Mouse (Mus musculus) forebrain, embryonic 14.5 days (tissue): ENCODE results near the gene Gck. TPM values are rescaled to one million over a fixed set of nuclear protein-coding genes. Genes with fewer than 3 reads are reported as not detected.

Experiments used
- ATAC-seq: fragments of 200-750 bp; cut with Nextera tagmentation; 2 replicates; pipeline ENCODE4 v1.8.0; 2017; ENCODE audit warnings: mild to moderate bottlenecking, moderate library complexity
- DNase-seq: peaks from one replicate; pipeline ENCODE4 v3.0.0-alpha.2; 2015; ENCODE audit warnings: low spot score
- H3K27ac ChIP-seq: fragments of 300-500 bp; sonication (generic); 2 replicates; pipeline ENCODE4 v1.5.1; 2014; ENCODE audit warnings: low read depth, mild to moderate bottlenecking, control low read depth, low read length, moderate library complexity
- H3K27me3 ChIP-seq: fragments of 300-500 bp; sonication (generic); replicated peaks from 2 replicates; pipeline ENCODE4 v1.6.1; 2014; ENCODE audit warnings: low read length, control low read depth, mixed read lengths; ENCODE audit not compliant: control insufficient read depth, insufficient read depth
- H3K36me3 ChIP-seq: fragments of 300-500 bp; sonication (generic); 2 replicates; pipeline ENCODE4 v1.6.1; 2014; ENCODE audit warnings: low read length, control low read depth; ENCODE audit not compliant: control insufficient read depth, insufficient read depth
- H3K4me1 ChIP-seq: fragments of 300-500 bp; sonication (generic); 2 replicates; pipeline ENCODE4 v1.6.1; 2014; ENCODE audit warnings: antibody characterized with exemption, low read length, control low read depth; ENCODE audit not compliant: control insufficient read depth, insufficient read depth
- H3K4me2 ChIP-seq: fragments of 300-500 bp; sonication (generic); 2 replicates; pipeline ENCODE4 v1.6.1; 2014; ENCODE audit warnings: mild to moderate bottlenecking, control low read depth, low read length
- H3K4me3 ChIP-seq: fragments of 300-500 bp; sonication (generic); 2 replicates; pipeline ENCODE4 v1.5.1; 2014; ENCODE audit warnings: low read depth, low read length, control low read depth
- H3K9ac ChIP-seq: fragments of 300-500 bp; sonication (generic); 2 replicates; pipeline ENCODE4 v1.6.1; 2014; ENCODE audit warnings: mild to moderate bottlenecking, low read length, control low read depth, moderate library complexity
- H3K9me3 ChIP-seq: fragments of 300-500 bp; sonication (generic); replicated peaks from 2 replicates; pipeline ENCODE4 v1.6.1; 2016; ENCODE audit warnings: low read length, control low read depth, mixed read lengths; ENCODE audit not compliant: control insufficient read depth
- WGBS: fragments of 180-500 bp; shearing (Covaris S2); extraction: QIAGEN DNeasy Blood & Tissue Kit; methylation state at CpG from one replicate; pipeline ENCODE4 v1.1.7; 2014; 5-methylcytosine and 5-hydroxymethylcytosine counted together
- polyA plus RNA-seq: library from polyadenylated mRNA; unstranded; fragments of >200 nt; fragmentation: Nextera tagmentation; extraction: Ambion mirVana; gene quantifications from 2 replicates; pipeline ENCODE4 v1.2.1, GENCODE M21; 2014

The Gck gene
- polyA plus RNA-seq, 1 experiment from 2014 or later = 6.5 TPM

GRCm38 (mm10) chr11:5908642-5909041 is 41.2 kb downstream of the Gck start:
- Histone ChIP-seq H3K27ac (no peak overlapping the region), H3K4me3 (no peak overlapping the region), H3K9me3 (no peaks in the 10 kb centered on the region), H3K4me2 (no peak overlapping the region), H3K9ac (no peak overlapping the region), H3K27me3 (no peaks in the 10 kb centered on the region), H3K4me1 (no peaks in the 10 kb centered on the region), H3K36me3 (no peaks in the 10 kb centered on the region)
- DNase-seq (no peak), ATAC-seq (no peak)
- WGBS = 91% methylated on average over 4 of the region's 4 CpGs

- no peaks in the 10 kb centered on the region for H3K27me3 ChIP-seq
- WGBS = 32% methylated on average over 5 of the region's 5 CpGs
- ATAC-seq (no peak), DNase-seq (no peak)
- no peak overlapping the region for H3K4me2 ChIP-seq
- peaks cover 6% of the 10 kb centered on the region for H3K4me1 ChIP-seq
- H3K27ac ChIP-seq = no peak overlapping the region
- H3K9me3 ChIP-seq = no peaks in the 10 kb centered on the region
- no peak overlapping the region for H3K4me3 ChIP-seq
- H3K9ac ChIP-seq = no peak overlapping the region
- no peaks in the 10 kb centered on the region for H3K36me3 ChIP-seq
Observed at GRCm38 (mm10) chr11:5907096-5907495, 42.8 kb downstream of the Gck start.

GRCm38 (mm10) chr11:5905778-5906518 is 43.9 kb downstream of the Gck start:
- Histone ChIP-seq H3K4me2 (no peak overlapping the region), H3K9me3 (no peaks in the 10 kb centered on the region), H3K9ac (no peak overlapping the region), H3K27me3 (no peaks in the 10 kb centered on the region), H3K27ac (no peak overlapping the region), H3K4me1 (peaks cover 10% of the 10 kb centered on the region), H3K36me3 (no peaks in the 10 kb centered on the region), H3K4me3 (no peak overlapping the region)
- 88% methylated on average over 10 of the region's 10 CpGs for WGBS
- no peak for ATAC-seq
- no peak for DNase-seq

- 95% methylated on average over 6 of the region's 6 CpGs for WGBS
- H3K27me3 ChIP-seq = no peaks in the 10 kb centered on the region
- no peak overlapping the region for H3K4me3 ChIP-seq
- no peak overlapping the region for H3K4me2 ChIP-seq
- H3K27ac ChIP-seq = no peak overlapping the region
- no peak for DNase-seq
- H3K36me3 ChIP-seq = no peaks in the 10 kb centered on the region
- H3K9me3 ChIP-seq = no peaks in the 10 kb centered on the region
- peaks cover 10% of the 10 kb centered on the region for H3K4me1 ChIP-seq
- ATAC-seq = no peak
- no peak overlapping the region for H3K9ac ChIP-seq
Observed at GRCm38 (mm10) chr11:5904871-5905270, 45.0 kb downstream of the Gck start.

- DNase-seq (no peak), ATAC-seq (no peak)
- Histone ChIP-seq H3K27ac (no peak overlapping the region), H3K36me3 (no peaks in the 10 kb centered on the region), H3K4me2 (no peak overlapping the region), H3K9ac (no peak overlapping the region), H3K27me3 (no peaks in the 10 kb centered on the region), H3K9me3 (no peaks in the 10 kb centered on the region), H3K4me1 (peaks cover 10% of the 10 kb centered on the region), H3K4me3 (no peak overlapping the region)
- WGBS = 93% methylated on average over 19 of the region's 19 CpGs
Observed at GRCm38 (mm10) chr11:5904357-5904756, 45.5 kb downstream of the Gck start.

- H3K27ac ChIP-seq = no peak overlapping the region
- DNase-seq (no peak), ATAC-seq (no peak)
- no peaks in the 10 kb centered on the region for H3K27me3 ChIP-seq
- peaks cover 10% of the 10 kb centered on the region for H3K4me1 ChIP-seq
- 85% methylated on average over 2 of the region's 2 CpGs for WGBS
- H3K9ac ChIP-seq = no peak overlapping the region
- H3K4me3 ChIP-seq = no peak overlapping the region
- no peaks in the 10 kb centered on the region for H3K9me3 ChIP-seq
- no peak overlapping the region for H3K4me2 ChIP-seq
- no peaks in the 10 kb centered on the region for H3K36me3 ChIP-seq
Observed at GRCm38 (mm10) chr11:5903844-5904243, 46.0 kb downstream of the Gck start.

- Histone ChIP-seq H3K4me3 (peak overlapping the region; percentile 33), H3K36me3 (no peaks in the 10 kb centered on the region), H3K4me1 (peaks cover 10% of the 10 kb centered on the region), H3K27ac (peak overlapping the region; percentile 60; the same call in 1 of the 2 replicates), H3K9ac (peak overlapping the region; percentile 60), H3K9me3 (no peaks in the 10 kb centered on the region), H3K4me2 (peak overlapping the region; percentile 73), H3K27me3 (0 out of 2 replicates have a peak, but pooled peaks cover 3% of the 10 kb centered on the region)
- 5% methylated on average over 6 of the region's 6 CpGs for WGBS
- DNase-seq (peak; percentile 36), ATAC-seq (peak; percentile 27)
Observed at GRCm38 (mm10) chr11:5902390-5902789, 47.5 kb downstream of the Gck start.

GRCm38 (mm10) chr11:5901950-5902349 is 47.9 kb downstream of the Gck start:
- Histone ChIP-seq H3K36me3 (no peaks in the 10 kb centered on the region), H3K4me1 (peaks cover 10% of the 10 kb centered on the region), H3K9ac (peak overlapping the region; percentile 60), H3K9me3 (no peaks in the 10 kb centered on the region), H3K4me3 (peak overlapping the region; percentile 33), H3K27ac (peak overlapping the region; percentile 60; the same call in 1 of the 2 replicates), H3K4me2 (peak overlapping the region; percentile 73), H3K27me3 (0 out of 2 replicates have a peak, but pooled peaks cover 3% of the 10 kb centered on the region)
- DNase-seq (peak; percentile 89), ATAC-seq (peak; percentile 89)
- under 1% methylated on average over 32 of the region's 32 CpGs for WGBS

- Histone ChIP-seq H3K4me2 (peak overlapping the region; percentile 73), H3K4me3 (peak overlapping the region; percentile 33), H3K27me3 (0 out of 2 replicates have a peak, but pooled peaks cover 3% of the 10 kb centered on the region), H3K4me1 (peaks cover 10% of the 10 kb centered on the region), H3K9ac (peak overlapping the region; percentile 60), H3K36me3 (no peaks in the 10 kb centered on the region), H3K27ac (peak overlapping the region; percentile 60; the same call in 1 of the 2 replicates), H3K9me3 (no peaks in the 10 kb centered on the region)
- 27% methylated on average over 3 of the region's 3 CpGs for WGBS
- no peak for DNase-seq
- ATAC-seq = no peak
Observed at GRCm38 (mm10) chr11:5901320-5901719, 48.6 kb downstream of the Gck start.
